20 mouse cellular contexts compared by ENCODE assay signal in the genomic region with DNA sequence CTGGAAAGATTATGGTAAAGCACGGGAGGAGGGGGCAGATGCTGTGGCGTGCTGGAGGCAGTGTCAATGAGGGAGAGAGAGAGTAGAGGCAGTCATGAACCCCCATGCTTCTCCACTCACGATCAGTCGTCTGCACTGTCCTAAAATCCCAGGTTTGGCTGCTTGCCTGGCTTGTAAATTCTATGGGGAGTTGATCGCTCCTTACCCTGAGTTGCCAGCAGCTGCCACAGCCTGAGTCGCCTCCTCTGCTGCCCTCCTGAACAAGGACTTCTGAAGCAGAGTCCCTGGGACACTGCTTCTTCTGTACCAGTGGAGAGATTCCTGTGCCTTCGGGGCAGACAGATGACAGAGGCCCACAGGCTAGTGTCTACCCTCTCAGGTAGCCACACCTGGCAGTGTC. TPM values are rescaled to one million over a fixed set of nuclear protein-coding genes. Genes with fewer than 3 reads are reported as not detected.
DNase-seq lines count a peak whose midpoint lies in the region; ATAC-seq and TF ChIP-seq lines count a peak whose summit lies in the region.
"Had no signal": no experiment of that assay in that cellular context is flagged by ENCODE, and none has a peak within 500 bp of the region (broad histone marks: within the 10 kb centered on the region; RNA-seq: fewer than 3 reads in every experiment).

No protein-coding gene starts in this region.

- H3K4me1 ChIP-seq in midbrain, embryonic 15.5 days = 0 out of 2 replicates have a peak, but pooled peaks cover 4% of the 10 kb centered on the region
- H3K4me1 ChIP-seq in midbrain, embryonic 16.5 days (ENCODE audit: control insufficient read depth, insufficient read depth, low read length) = no peaks in the 10 kb centered on the region; the same call in 1 of the 2 replicates
- H3K4me1 ChIP-seq in olfactory bulb, adult 2 months (ENCODE audit: control insufficient read depth, insufficient read depth, low read length) = peaks cover 39% of the 10 kb centered on the region
- peaks cover 11% of the 10 kb centered on the region; the same call in 1 of the 2 replicates for H3K4me1 ChIP-seq in heart, embryonic 10.5 days
- H3K4me1 ChIP-seq: hindbrain, embryonic 15.5 days; limb, embryonic 15.5 days; megakaryocyte, embryonic 14.5 days had no signal

- no peak overlapping the region for H3K27ac ChIP-seq in midbrain, embryonic 15.5 days
- H3K27ac ChIP-seq in midbrain, embryonic 16.5 days (ENCODE audit: low read length) = no peak overlapping the region
- peak overlapping the region; percentile 81 for H3K27ac ChIP-seq in olfactory bulb, adult 2 months (ENCODE audit: insufficient read depth, low read depth, low read length)
- H3K27ac ChIP-seq in heart, embryonic 10.5 days = no peak overlapping the region
- H3K27ac ChIP-seq: hindbrain, embryonic 15.5 days; limb, embryonic 15.5 days had no signal

- peak; percentile 20; the same call in 1 of the 2 replicates for ATAC-seq in midbrain, embryonic 15.5 days (replicated peaks)
- no peak for ATAC-seq in midbrain, embryonic 16.5 days
- ATAC-seq: activated CD4-positive, CD25-positive, alpha-beta regulatory T cell, adult 4 months had no signal

- no peak for TF ChIP-seq POLR2A in olfactory bulb, adult 2 months (IDR thresholded peaks at IDR 0.05; ENCODE audit: insufficient read depth, low read depth, low read length)

- no peaks in the 10 kb centered on the region for H3K36me3 ChIP-seq in midbrain, embryonic 15.5 days (replicated peaks)
- H3K36me3 ChIP-seq in midbrain, embryonic 16.5 days (ENCODE audit: control insufficient read depth, insufficient read depth, low read length) = no peaks in the 10 kb centered on the region
- no peaks in the 10 kb centered on the region for H3K36me3 ChIP-seq in heart, embryonic 10.5 days
- H3K36me3 ChIP-seq: hindbrain, embryonic 15.5 days; limb, embryonic 15.5 days had no signal

- no peak for TF ChIP-seq CTCF in olfactory bulb, adult 2 months (IDR thresholded peaks at IDR 0.05; ENCODE audit: insufficient read depth, low read depth, low read length)

- no peaks in the 10 kb centered on the region for H3K9me3 ChIP-seq in midbrain, embryonic 15.5 days
- H3K9me3 ChIP-seq in midbrain, embryonic 16.5 days (replicated peaks; ENCODE audit: control insufficient read depth, low read length, poor library complexity, severe bottlenecking) = no peaks in the 10 kb centered on the region
- no peaks in the 10 kb centered on the region; the same call in 1 of the 2 replicates for H3K9me3 ChIP-seq in heart, embryonic 10.5 days
- H3K9me3 ChIP-seq: hindbrain, embryonic 15.5 days; limb, embryonic 15.5 days had no signal

- H3K4me3 ChIP-seq in midbrain, embryonic 15.5 days = no peak overlapping the region
- H3K4me3 ChIP-seq in midbrain, embryonic 16.5 days (ENCODE audit: low read depth, low read length) = no peak overlapping the region
- no peak overlapping the region for H3K4me3 ChIP-seq in olfactory bulb, adult 2 months (ENCODE audit: insufficient read depth, low read depth, low read length)
- no peak overlapping the region for H3K4me3 ChIP-seq in heart, embryonic 10.5 days
- H3K4me3 ChIP-seq: hindbrain, embryonic 15.5 days; limb, embryonic 15.5 days; megakaryocyte, embryonic 14.5 days had no signal

- peak; percentile 13 to 27 for DNase-seq in cerebellum, postnatal 4 days (ENCODE audit: low spot score in 2 of 2)
- DNase-seq in cerebellum, adult 8-10 months = no peak
- peak; percentile 31 for DNase-seq in Muller cell, postnatal 12 days (ENCODE audit: inconsistent ontology term)
- DNase-seq in heart, embryonic 10.5 days (ENCODE audit: low spot score) = no peak
- DNase-seq: gastrocnemius, postnatal 25 days; heart, postnatal 14 days; kidney, adult 11 months; kidney, postnatal 10 days; lung, postnatal 10 days; right cerebral cortex, postnatal 25 days had no signal

- no peak overlapping the region for H3K4me2 ChIP-seq in midbrain, embryonic 15.5 days
- H3K4me2 ChIP-seq in midbrain, embryonic 16.5 days (ENCODE audit: low read length) = no peak overlapping the region
- H3K4me2 ChIP-seq: heart, embryonic 11.5 days; hindbrain, embryonic 15.5 days; limb, embryonic 15.5 days had no signal

- WGBS in midbrain, embryonic 15.5 days = 65% methylated on average over 7 of the region's 7 CpGs
- 58% methylated on average over 7 of the region's 7 CpGs for WGBS in midbrain, embryonic 16.5 days
- WGBS in olfactory bulb, adult 2 months = 44% methylated on average over 7 of the region's 7 CpGs
- 79% methylated on average over 7 of the region's 7 CpGs for WGBS in heart, embryonic 10.5 days

- H3K27me3 ChIP-seq in midbrain, embryonic 15.5 days (replicated peaks) = no peaks in the 10 kb centered on the region
- no peaks in the 10 kb centered on the region for H3K27me3 ChIP-seq in midbrain, embryonic 16.5 days (ENCODE audit: control insufficient read depth, insufficient read depth, low read depth, low read length)
- H3K27me3 ChIP-seq in heart, embryonic 10.5 days (ENCODE audit: insufficient read depth, poor library complexity, severe bottlenecking) = no peaks in the 10 kb centered on the region
- H3K27me3 ChIP-seq: hindbrain, embryonic 15.5 days; limb, embryonic 15.5 days; megakaryocyte, embryonic 14.5 days had no signal

- H3K9ac ChIP-seq in midbrain, embryonic 15.5 days = no peak overlapping the region
- no peak overlapping the region for H3K9ac ChIP-seq in midbrain, embryonic 16.5 days (ENCODE audit: low read depth, low read length)
- H3K9ac ChIP-seq: hindbrain, embryonic 15.5 days; limb, embryonic 15.5 days had no signal

RNA-seq across cellular contexts. Expression of gene Kcnk12, which starts 52.1 kb away (rescaled TPM):
- polyA plus RNA-seq in midbrain, embryonic 15.5 days (2015; fragmentation: Nextera tagmentation; extraction: Ambion mirVana) = 0.44 and 1.1 TPM in 2 replicates
- 0.63 and 0.65 TPM in 2 replicates for polyA plus RNA-seq in midbrain, embryonic 16.5 days (2015; fragmentation: Nextera tagmentation; extraction: Ambion mirVana)
- polyA plus RNA-seq in olfactory bulb, adult 2 months (2012; ENCODE audit: insufficient read depth, insufficient read length, low replicate concordance, missing spikeins) = not detected in 2 replicates
- polyA plus RNA-seq in heart, embryonic 10.5 days (2016; fragmentation: Nextera tagmentation; extraction: Ambion mirVana) = 0.06 TPM in 1 of 2 replicates, not detected in the other
- polyA plus RNA-seq: activated CD4-positive, CD25-positive, alpha-beta regulatory T cell, adult 4 months; forebrain, embryonic 11.5 days; limb, embryonic 15.5 days; stomach, embryonic 16.5 days had no signal

Comparison
In these comparisons a context has a peak if more than half of its experiments do, and no peak if none do; other contexts are left out.
1. DNase-seq: peak in cerebellum, postnatal 4 days (2 of 2) and Muller cell, postnatal 12 days (single experiment); none in cerebellum, adult 8-10 months (single experiment) and heart, embryonic 10.5 days (single experiment).